Mouse (Mus musculus) MEL (cell line): ENCODE measurements around the gene H2-Ke6. TPM values are rescaled to one million over a fixed set of nuclear protein-coding genes. Genes with fewer than 3 reads are reported as not detected.
A peak's percentile ranks its signal among the peaks of the same experiment; 100 is the strongest.

ENCODE experiments used
- DNase-seq: peaks from one replicate; pipeline ENCODE4 v3.0.0; 2011; ENCODE audit warnings: low read depth, low spot score
- H3K27ac ChIP-seq: 2 replicates; pipeline ENCODE4 v1.5.1; 2012; ENCODE audit warnings: low read depth, mild to moderate bottlenecking, control low read depth, low read length, moderate library complexity; ENCODE audit not compliant: control insufficient read depth
- H3K27me3 ChIP-seq, 2 experiments: fragments of 150-350 bp in 1 of 2; sonication (generic) in 1 of 2; 2 replicates each; pipeline ENCODE4 v1.6.1; 2012; ENCODE audit warnings: low read length in 2 of 2, mild to moderate bottlenecking in 2 of 2, improper control_type of control experiment in 1 of 2, moderate library complexity in 1 of 2; ENCODE audit not compliant: insufficient read depth in 2 of 2, control insufficient read depth in 1 of 2
- H3K36me3 ChIP-seq, 2 experiments: 2 replicates each; pipeline ENCODE4 v1.6.1; 2012 to 2014; ENCODE audit warnings: low read length in 2 of 2, improper control_type of control experiment in 1 of 2, inconsistent platforms in 1 of 2, mild to moderate bottlenecking in 1 of 2; ENCODE audit not compliant: insufficient read depth in 2 of 2, control insufficient read depth in 1 of 2
- H3K4me1 ChIP-seq, 2 experiments: fragments of 150-350 bp in 1 of 2; sonication (generic) in 1 of 2; 2 replicates each; pipeline ENCODE4 v1.6.1; 2012; ENCODE audit warnings: low read length in 2 of 2, improper control_type of control experiment in 1 of 2, mild to moderate bottlenecking in 1 of 2; ENCODE audit not compliant: insufficient read depth in 2 of 2, control insufficient read depth in 1 of 2
- H3K4me3 ChIP-seq, 2 experiments: fragments of 150-350 bp in 1 of 2; sonication (generic) in 1 of 2; 2 replicates each; pipeline ENCODE4 v1.5.1; 2012; ENCODE audit warnings: low read depth in 2 of 2, low read length in 2 of 2, mild to moderate bottlenecking in 2 of 2, moderate library complexity in 2 of 2, control low read depth in 1 of 2, improper control_type of control experiment in 1 of 2; ENCODE audit not compliant: control insufficient read depth in 1 of 2, insufficient read depth in 1 of 2
- H3K79me2 ChIP-seq: 2 replicates; pipeline ENCODE4 v1.6.1; 2012; ENCODE audit warnings: mild to moderate bottlenecking, low read length, moderate library complexity; ENCODE audit not compliant: control insufficient read depth, poor library complexity, insufficient read depth
- H3K9ac ChIP-seq: 2 replicates; pipeline ENCODE4 v1.6.1; 2012; ENCODE audit warnings: low read depth, mild to moderate bottlenecking, control low read depth, low read length, moderate library complexity; ENCODE audit not compliant: control insufficient read depth, poor library complexity, severe bottlenecking
- H3K9me3 ChIP-seq: fragments of 150-350 bp; sonication (generic); replicated peaks from 2 replicates; pipeline ENCODE4 v1.6.1; 2012; ENCODE audit warnings: mild to moderate bottlenecking, low read length, improper control_type of control experiment, moderate library complexity; ENCODE audit not compliant: insufficient read depth
- CTCF ChIP-seq, 3 experiments: IDR thresholded peaks in 2 of 3; conservative IDR thresholded peaks in 1 of 3; 2 replicates each; pipeline ENCODE4 v1.5.1; 2011 to 2012; ENCODE audit warnings: low read length in 3 of 3, low read depth in 2 of 3, mild to moderate bottlenecking in 2 of 3, improper control_type of control experiment in 1 of 3, inconsistent platforms in 1 of 3, mixed read lengths in 1 of 3, moderate library complexity in 1 of 3; ENCODE audit not compliant: control insufficient read depth in 1 of 3, insufficient read depth in 1 of 3, poor library complexity in 1 of 3, severe bottlenecking in 1 of 3
- E2F4 ChIP-seq: IDR thresholded peaks from 2 replicates; pipeline ENCODE4 v1.6.1; 2011; ENCODE audit warnings: low read depth, low read length, improper control_type of control experiment, borderline replicate concordance
- EP300 ChIP-seq, 2 experiments: IDR thresholded peaks; 2 replicates each; pipeline ENCODE4 v1.6.1; 2011; ENCODE audit warnings: improper control_type of control experiment in 2 of 2, low read length in 2 of 2, low read depth in 1 of 2, mild to moderate bottlenecking in 1 of 2
- ETS1 ChIP-seq: IDR thresholded peaks from 2 replicates; pipeline ENCODE4 v1.6.1; 2012; ENCODE audit warnings: low read depth, mild to moderate bottlenecking, inconsistent platforms, low read length, improper control_type of control experiment, moderate library complexity
- KAT2A ChIP-seq: conservative IDR thresholded peaks from 2 replicates; pipeline ENCODE4 v1.6.1; 2012; ENCODE audit warnings: low read depth, low read length, improper control_type of control experiment, inconsistent platforms
- MAX ChIP-seq: IDR thresholded peaks from 2 replicates; pipeline ENCODE4 v1.6.1; 2011; ENCODE audit warnings: low read length, improper control_type of control experiment
- MEF2A ChIP-seq: IDR thresholded peaks from 2 replicates; pipeline ENCODE4 v1.6.1; 2014; ENCODE audit warnings: low read depth, mild to moderate bottlenecking, inconsistent platforms, low read length, improper control_type of control experiment; ENCODE audit not compliant: poor library complexity, insufficient replicate concordance, severe bottlenecking; ENCODE audit errors: extremely low read depth
- RAD21 ChIP-seq: IDR thresholded peaks from 2 replicates; pipeline ENCODE4 v1.6.1; 2011; ENCODE audit warnings: mild to moderate bottlenecking, low read depth, low read length, improper control_type of control experiment
- SMC3 ChIP-seq: IDR thresholded peaks from 2 replicates; pipeline ENCODE4 v1.6.1; 2011; ENCODE audit warnings: low read depth, low read length, improper control_type of control experiment
- TBP ChIP-seq: IDR thresholded peaks from 2 replicates; pipeline ENCODE4 v1.8.0; 2011; ENCODE audit warnings: low read depth, low read length, improper control_type of control experiment
- USF1 ChIP-seq: IDR thresholded peaks from 2 replicates; pipeline ENCODE4 v1.6.1; 2014; ENCODE audit warnings: low read depth, mild to moderate bottlenecking, inconsistent platforms, low read length, improper control_type of control experiment, moderate library complexity
- ZC3H11A ChIP-seq: IDR thresholded peaks from 2 replicates; pipeline ENCODE4 v1.6.1; 2012; ENCODE audit warnings: low read depth, mild to moderate bottlenecking, inconsistent platforms, low read length, improper control_type of control experiment
- ZNF384 ChIP-seq: IDR thresholded peaks from 2 replicates; pipeline ENCODE4 v1.6.1; 2012; ENCODE audit warnings: low read depth, mild to moderate bottlenecking, inconsistent platforms, low read length, improper control_type of control experiment
- polyA plus RNA-seq, 2 experiments: library from polyadenylated mRNA; stranded (reverse) in 1 of 2; unstranded in 1 of 2; fragments of >175 nt in 1 of 2; fragments of >200 nt in 1 of 2; gene quantifications; 2 replicates each; pipeline versions ENCODE4 v1.2.1 to v1.2.4; 2012; ENCODE audit warnings: low replicate concordance in 2 of 2, low read depth in 1 of 2; ENCODE audit not compliant: insufficient read length in 2 of 2, insufficient read depth in 1 of 2, missing spikeins in 1 of 2
- total RNA-seq: library from RNA; depleted of rRNA; stranded (reverse); fragments of 300-350 nt; gene quantifications from 2 replicates; pipeline ENCODE4 v1.2.3, GENCODE M21; 2012

The H2-Ke6 gene
- total and polyA plus RNA-seq, 3 experiments: 24.1 to 34.4 TPM; not detected in 1

DNA sequence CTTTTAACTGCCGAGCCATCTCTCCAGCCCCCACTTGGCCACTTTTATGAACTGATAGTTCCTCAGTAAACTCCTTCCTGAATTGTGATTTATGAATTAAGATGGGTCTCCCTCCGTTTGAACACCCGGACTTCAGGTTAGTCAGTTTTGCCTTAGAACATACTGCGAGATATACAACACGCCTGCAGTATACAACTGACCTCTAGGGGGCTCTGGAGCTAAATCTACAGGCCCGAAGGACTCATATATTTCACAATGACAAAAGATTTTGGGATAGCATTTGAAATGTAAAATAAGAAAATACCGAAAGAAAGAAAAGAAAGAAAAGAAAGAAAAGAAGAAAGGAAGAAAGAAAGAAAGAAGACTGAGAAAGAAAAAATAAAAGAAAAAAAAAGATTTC lies 47.4 kb upstream of the H2-Ke6 start:
- DNase-seq: peak; percentile 86
- Histone ChIP-seq H3K27ac (no peak overlapping the region), H3K9ac (no peak overlapping the region), H3K4me1 (peaks cover 3 to 9% of the 10 kb centered on the region in 2 experiments; a peak in 3 of 4 replicates), H3K36me3 (peaks cover 0 to 6% of the 10 kb centered on the region in 2 experiments; a peak in 2 of 4 replicates), H3K4me3 (no peak overlapping the region), H3K27me3 (no peaks in the 10 kb centered on the region), H3K79me2 (no peaks in the 10 kb centered on the region), H3K9me3 (no peaks in the 10 kb centered on the region)
- TF ChIP-seq CTCF (IDR thresholded peaks at IDR 0.05 in 2 of 3, conservative IDR thresholded peaks at IDR 0.05 in 1 of 3; ENCODE audit: control insufficient read depth in 1 of 3, insufficient read depth in 1 of 3, low read depth in 2 of 3, low read length in 3 of 3, poor library complexity in 1 of 3, severe bottlenecking in 1 of 3) (peak; percentile 55 to 84 (median 69)), ZNF384 (no peak), ZC3H11A (peak; percentile 35), KAT2A (no peak), RAD21 (peak; percentile 51), SMC3 (peak; percentile 56)

DNA sequence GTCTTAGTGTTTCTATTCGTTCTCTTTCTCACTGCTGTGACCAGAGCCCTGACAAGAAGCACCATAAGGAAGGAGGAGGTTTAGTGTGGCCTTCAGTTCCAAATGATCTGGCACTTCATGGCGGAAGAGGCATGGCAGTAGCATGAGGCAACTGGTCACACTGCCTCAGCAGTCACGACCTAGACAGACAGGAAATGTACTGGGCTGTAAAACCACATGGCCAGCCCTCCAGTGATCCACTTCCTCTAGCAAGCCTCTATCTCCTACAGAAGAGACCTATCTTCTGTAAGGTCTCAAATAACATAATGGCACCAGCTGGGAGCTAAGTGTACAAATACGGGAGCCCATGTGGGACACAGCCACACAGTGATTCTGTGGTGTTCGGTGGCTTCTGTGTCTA lies 44.2 kb upstream of the H2-Ke6 start:
- Histone ChIP-seq H3K27me3 (no peaks in the 10 kb centered on the region), H3K4me3 (no peak overlapping the region), H3K9me3 (no peaks in the 10 kb centered on the region)
- TF ChIP-seq ETS1 (0 out of 2 replicates have a peak, but pooled peaks have one; percentile 21), USF1 (peak; percentile 41; the same call in 1 of the 2 replicates), E2F4 (no peak), EP300 (IDR thresholded peaks at IDR 0.05; ENCODE audit: low read depth in 1 of 2, low read length in 2 of 2) (0 out of 4 replicates have a peak, but pooled peaks of 1 of the 2 experiments have one; percentile 13), MAX (peak; percentile 55), MEF2A (no peak)
- TF ChIP-seq, all 39 proteins: peak for 4
- H3K36me3 ChIP-seq: peaks cover 0 to 6% of the 10 kb centered on the region in 2 experiments; a peak in 2 of 4 replicates
- peak; percentile 62 for DNase-seq
- H3K79me2 ChIP-seq: no peaks in the 10 kb centered on the region
- no peak overlapping the region for H3K27ac ChIP-seq
- H3K4me1 ChIP-seq: peaks cover 3 to 11% of the 10 kb centered on the region in 2 experiments; a peak in 3 of 4 replicates
- no peak overlapping the region for H3K9ac ChIP-seq

GRCm38 (mm10) chr17:34068864-34069263 lies 41.0 kb upstream of the H2-Ke6 start:
- Histone ChIP-seq H3K79me2 (no peaks in the 10 kb centered on the region), H3K27ac (no peak overlapping the region), H3K4me3 (no peak overlapping the region), H3K4me1 (peaks cover 3 to 11% of the 10 kb centered on the region in 2 experiments; a peak in 3 of 4 replicates), H3K9ac (no peak overlapping the region), H3K9me3 (no peaks in the 10 kb centered on the region), H3K27me3 (no peaks in the 10 kb centered on the region), H3K36me3 (peaks cover 0 to 6% of the 10 kb centered on the region in 2 experiments; a peak in 2 of 4 replicates)
- no peak for DNase-seq
- no peak for TF ChIP-seq TBP
